Mouse (Mus musculus) naive thymus-derived CD4-positive, alpha-beta T cell, adult 2 months (primary cell): ENCODE results near the gene Tspan10.
A peak's percentile ranks its signal among the peaks of the same experiment; 100 is the strongest.
"Not testable (repeated sequence)": the region's sequence is repeated elsewhere in the genome, so short reads cannot be mapped to it uniquely, and the experiment has no call there.

Experiments used
- DNase-seq: peaks from one replicate; pipeline ENCODE4 v3.0.0-alpha.2; 2011; ENCODE audit warnings: low read depth

Tspan10 gene

GRCm38 (mm10) chr11:120442344-120442743 lies at the start of gene Tspan10:
TSS of gene Tspan10 (plus strand) at chr11:120442644.
- no peak for DNase-seq

GRCm38 (mm10) chr11:120395661-120396060 lies 46.8 kb upstream of the Tspan10 start:
- no peak for DNase-seq

- no peak for DNase-seq
Measured at GRCm38 (mm10) chr11:120397602-120398001, 44.8 kb upstream of the Tspan10 start.

- DNase-seq, result no peak
Measured at GRCm38 (mm10) chr11:120399319-120399718, 43.1 kb upstream of the Tspan10 start.

- no peak for DNase-seq
Measured at GRCm38 (mm10) chr11:120404814-120405213, 37.6 kb upstream of the Tspan10 start.

GRCm38 (mm10) chr11:120405867-120406266 lies 36.6 kb upstream of the Tspan10 start:
- DNase-seq, result no peak

- DNase-seq, result no peak
Measured at GRCm38 (mm10) chr11:120406445-120406844, 36.0 kb upstream of the Tspan10 start.

GRCm38 (mm10) chr11:120413621-120414020 lies 28.8 kb upstream of the Tspan10 start:
- not testable (repeated sequence) for DNase-seq

GRCm38 (mm10) chr11:120417852-120418251 lies 24.6 kb upstream of the Tspan10 start:
- no peak for DNase-seq

GRCm38 (mm10) chr11:120418592-120418991 lies 23.9 kb upstream of the Tspan10 start:
- no peak for DNase-seq

- DNase-seq, result no peak
Measured at GRCm38 (mm10) chr11:120422651-120423568, 19.5 kb upstream of the Tspan10 start.

GRCm38 (mm10) chr11:120423569-120424295 lies 18.7 kb upstream of the Tspan10 start:
- peak; percentile 74 for DNase-seq

- DNase-seq, result no peak
Measured at GRCm38 (mm10) chr11:120426727-120427126, 15.7 kb upstream of the Tspan10 start.

- DNase-seq, result peak; percentile 89
Measured at GRCm38 (mm10) chr11:120437152-120437856, 5.1 kb upstream of the Tspan10 start, which contains the start of gene Nploc4. TSS of gene Nploc4 (minus strand) at chr11:120437708.

GRCm38 (mm10) chr11:120437857-120438385 lies 4.5 kb upstream of the Tspan10 start:
- no peak for DNase-seq

- no peak for DNase-seq
Measured at GRCm38 (mm10) chr11:120442765-120443280, 379 bp downstream of the Tspan10 start.

GRCm38 (mm10) chr11:120444106-120444505 lies 1.7 kb downstream of the Tspan10 start:
- DNase-seq, result no peak

- no peak for DNase-seq
Measured at GRCm38 (mm10) chr11:120445475-120445874, 3.0 kb downstream of the Tspan10 start.

- DNase-seq, result no peak
Measured at GRCm38 (mm10) chr11:120447179-120447578, 4.7 kb downstream of the Tspan10 start.

- DNase-seq, result no peak
Measured at GRCm38 (mm10) chr11:120452246-120452645, 9.8 kb downstream of the Tspan10 start.

GRCm38 (mm10) chr11:120453306-120453705 lies 10.9 kb downstream of the Tspan10 start, which contains the start of gene Pde6g:
TSS of gene Pde6g (minus strand) at chr11:120453500.
- DNase-seq, result no peak

GRCm38 (mm10) chr11:120454965-120455364 lies 12.5 kb downstream of the Tspan10 start:
- DNase-seq, result no peak
